In the genomic region with DNA sequence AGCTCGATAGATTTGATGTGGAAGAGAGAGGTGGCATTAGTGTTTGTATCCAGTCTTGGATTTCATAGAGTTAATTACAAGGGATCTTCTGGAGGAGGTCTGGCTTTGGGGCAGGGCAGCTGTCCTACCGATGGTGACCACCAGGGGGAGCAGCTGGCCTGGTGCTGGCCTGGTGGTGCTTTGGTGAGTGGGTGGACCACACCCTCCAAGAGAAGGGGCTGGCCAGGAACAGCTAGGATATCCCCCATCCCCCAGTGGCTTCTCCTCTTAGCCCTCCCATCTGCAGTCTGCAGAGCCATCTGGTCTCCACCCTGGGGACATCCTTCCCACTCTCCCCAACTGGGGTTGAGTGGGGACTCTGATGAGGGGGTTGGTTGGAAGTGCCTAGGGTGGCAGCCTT, we compare ENCODE assay signal across 8 mouse cellular contexts. TPM values are rescaled to one million over a fixed set of nuclear protein-coding genes. Genes with fewer than 3 reads are reported as not detected.
A peak's percentile ranks its signal among the peaks of the same experiment; 100 is the strongest.
DNase-seq lines count a peak whose midpoint lies in the region; ATAC-seq and TF ChIP-seq lines count a peak whose summit lies in the region.

Gene Lgi4 (plus strand): TSS at position 235 of the 400 bp plus-strand sequence.

- TF ChIP-seq POLR2A in bone marrow macrophage, adult 2 months (IDR thresholded peaks at IDR 0.05; ENCODE audit: borderline replicate concordance, low read depth, low read length): no peak
- TF ChIP-seq POLR2A in testis, adult 2 months (IDR thresholded peaks at IDR 0.05; ENCODE audit: control insufficient read depth, low read depth, low read length): no peak

- peak; percentile 77 to 83 for DNase-seq in CD8-positive naive resting alpha-beta T cell, adult 2 months (ENCODE audit: low read depth in 2 of 2, low spot score in 2 of 2)
- DNase-seq in heart, postnatal 0 days (ENCODE audit: low spot score): peak; percentile 46
- peak; percentile 86 for DNase-seq in kidney, postnatal 14 days
- DNase-seq in liver, embryonic 11.5 days (ENCODE audit: low spot score): peak; percentile 84

- no peak within 1 kb of the TSS for H3K4me3 ChIP-seq in bone marrow macrophage, adult 2 months (ENCODE audit: insufficient read depth, low read length)
- H3K4me3 ChIP-seq in heart, postnatal 0 days (ENCODE audit: low read depth, low read length): no peak within 1 kb of the TSS
- no peak within 1 kb of the TSS for H3K4me3 ChIP-seq in liver, embryonic 11.5 days (ENCODE audit: low read depth, low read length)
- no peak within 1 kb of the TSS for H3K4me3 ChIP-seq in neural tube, embryonic 12.5 days
- no peak within 1 kb of the TSS for H3K4me3 ChIP-seq in testis, adult 2 months (ENCODE audit: control insufficient read depth, low read depth, low read length)

- peak; percentile 75; the same call in 1 of the 2 replicates for ATAC-seq in erythroid progenitor cell, adult 5-6 weeks (replicated peaks; ENCODE audit: low FRiP score, poor library complexity, severe bottlenecking)
- no peak for ATAC-seq in heart, postnatal 0 days (ENCODE audit: insufficient read depth, low read depth)
- peak; percentile 43 for ATAC-seq in liver, embryonic 11.5 days (replicated peaks; ENCODE audit: low FRiP score)
- ATAC-seq in neural tube, embryonic 12.5 days (ENCODE audit: low FRiP score, low read depth): peak; percentile 81

- H3K27me3 ChIP-seq in heart, postnatal 0 days (ENCODE audit: control insufficient read depth, insufficient read depth, low read length): no peaks in the 10 kb centered on the region
- H3K27me3 ChIP-seq in liver, embryonic 11.5 days (replicated peaks; ENCODE audit: control insufficient read depth, insufficient read depth, low read length): peaks cover 5% of the 10 kb centered on the region; the same call in 1 of the 2 replicates
- H3K27me3 ChIP-seq in neural tube, embryonic 12.5 days (replicated peaks): peaks cover 7% of the 10 kb centered on the region
- no peaks in the 10 kb centered on the region for H3K27me3 ChIP-seq in testis, adult 2 months (ENCODE audit: control insufficient read depth, insufficient read depth, low read length)

- TF ChIP-seq CTCF in bone marrow macrophage, adult 2 months (IDR thresholded peaks at IDR 0.05; ENCODE audit: low read depth, low read length): peak; percentile 99
- TF ChIP-seq CTCF in heart, postnatal 0 days (IDR thresholded peaks at IDR 0.05; ENCODE audit: low read depth): peak; percentile 94
- TF ChIP-seq CTCF in testis, adult 2 months (IDR thresholded peaks at IDR 0.05; ENCODE audit: control insufficient read depth, insufficient read depth, insufficient replicate concordance, low read depth, low read length): peak; percentile 99

- no peak within 1 kb of the TSS for H3K4me2 ChIP-seq in heart, postnatal 0 days (ENCODE audit: low read depth, low read length)
- H3K4me2 ChIP-seq in liver, embryonic 11.5 days: no peak within 1 kb of the TSS
- peak within 1 kb of the TSS; percentile 33; the same call in 1 of the 2 replicates for H3K4me2 ChIP-seq in neural tube, embryonic 12.5 days (replicated peaks)

- H3K9me3 ChIP-seq in heart, postnatal 0 days (replicated peaks; ENCODE audit: control insufficient read depth, low read length): no peaks in the 10 kb centered on the region
- no peaks in the 10 kb centered on the region for H3K9me3 ChIP-seq in liver, embryonic 11.5 days (ENCODE audit: control insufficient read depth, low read length)
- H3K9me3 ChIP-seq in neural tube, embryonic 12.5 days: no peaks in the 10 kb centered on the region

- peaks cover 3% of the 10 kb centered on the region for H3K4me1 ChIP-seq in bone marrow macrophage, adult 2 months (ENCODE audit: control insufficient read depth, insufficient read depth, low read length)
- H3K4me1 ChIP-seq in heart, postnatal 0 days (ENCODE audit: control insufficient read depth, insufficient read depth): no peaks in the 10 kb centered on the region
- H3K4me1 ChIP-seq in liver, embryonic 11.5 days (replicated peaks; ENCODE audit: control insufficient read depth, insufficient read depth, low read length): peaks cover 6% of the 10 kb centered on the region
- H3K4me1 ChIP-seq in neural tube, embryonic 12.5 days: peaks cover 9% of the 10 kb centered on the region
- peaks cover 6% of the 10 kb centered on the region for H3K4me1 ChIP-seq in testis, adult 2 months (ENCODE audit: control insufficient read depth, insufficient read depth, low read length)

- WGBS in heart, postnatal 0 days: 6% methylated on average over 2 of the region's 2 CpGs
- WGBS in liver, embryonic 11.5 days: 2% methylated on average over 2 of the region's 2 CpGs
- 9% methylated on average over 2 of the region's 2 CpGs for WGBS in neural tube, embryonic 12.5 days

- H3K9ac ChIP-seq in heart, postnatal 0 days (replicated peaks; ENCODE audit: low read depth, low read length): no peak within 1 kb of the TSS
- H3K9ac ChIP-seq in liver, embryonic 11.5 days (ENCODE audit: low read depth, low read length): no peak within 1 kb of the TSS
- peak within 1 kb of the TSS; percentile 21; the same call in 1 of the 2 replicates for H3K9ac ChIP-seq in neural tube, embryonic 12.5 days

- H3K36me3 ChIP-seq in heart, postnatal 0 days (replicated peaks; ENCODE audit: control insufficient read depth, insufficient read depth, low read length): no peaks in the 10 kb centered on the region
- H3K36me3 ChIP-seq in liver, embryonic 11.5 days (ENCODE audit: control insufficient read depth, insufficient read depth, low read length): no peaks in the 10 kb centered on the region
- no peaks in the 10 kb centered on the region for H3K36me3 ChIP-seq in neural tube, embryonic 12.5 days
- H3K36me3 ChIP-seq in testis, adult 2 months (ENCODE audit: control insufficient read depth, insufficient read depth, low read length): no peaks in the 10 kb centered on the region

- no peak for TF ChIP-seq EP300 in heart, postnatal 0 days (IDR thresholded peaks at IDR 0.05; ENCODE audit: low read depth)

- no peak within 1 kb of the TSS for H3K27ac ChIP-seq in bone marrow macrophage, adult 2 months (ENCODE audit: insufficient read depth, low read depth, low read length)
- H3K27ac ChIP-seq in heart, postnatal 0 days (ENCODE audit: low read depth): no peak within 1 kb of the TSS
- H3K27ac ChIP-seq in liver, embryonic 11.5 days (ENCODE audit: low read depth, low read length): no peak within 1 kb of the TSS
- no peak within 1 kb of the TSS for H3K27ac ChIP-seq in neural tube, embryonic 12.5 days
- peak within 1 kb of the TSS; percentile 63; the same call in 1 of the 2 replicates for H3K27ac ChIP-seq in testis, adult 2 months (ENCODE audit: control insufficient read depth, insufficient read depth, low read depth, low read length)

RNA-seq across cellular contexts. Expression of gene Lgi4, which starts in this region (rescaled TPM):
- polyA plus RNA-seq in bone marrow macrophage, adult 2 months (2012; ENCODE audit: insufficient read depth, insufficient read length, missing spikeins): 0.27 and 0.78 TPM in 2 replicates
- not detected in 2 replicates for total RNA-seq in erythroid progenitor cell, adult 5-6 weeks (2015; ENCODE audit: low replicate concordance)
- 0.51 TPM in 1 of 2 replicates, not detected in the other for total RNA-seq in erythroid progenitor cell, adult 5-6 weeks (2017; ENCODE audit: low replicate concordance)
- 0.27 and 2.7 TPM in 2 replicates for total RNA-seq in heart, postnatal 0 days (2014; rRNA removed; ENCODE audit: low replicate concordance)
- polyA plus RNA-seq in heart, postnatal 0 days (2015; fragmentation: Nextera tagmentation; extraction: Ambion mirVana): 0.08 and 0.19 TPM in 2 replicates
- polyA plus RNA-seq in liver, embryonic 11.5 days (2014; fragmentation: Nextera tagmentation; extraction: Ambion mirVana): 0.30 and 0.45 TPM in 2 replicates
- polyA plus RNA-seq in neural tube, embryonic 12.5 days (2016; fragmentation: Nextera tagmentation; extraction: Ambion mirVana): 4.7 and 6.1 TPM in 2 replicates
- polyA plus RNA-seq in testis, adult 2 months (2012; rRNA removed): 2.0 TPM in 2 replicates

Comparison
In these comparisons a context has a peak if more than half of its experiments do, and no peak if none do; other contexts are left out.
1. Peak in ATAC-seq in erythroid progenitor cell, adult 5-6 weeks; RNA of the gene not detected or under 1 TPM.
2. Peak in DNase-seq and ATAC-seq in liver, embryonic 11.5 days; RNA of the gene not detected or under 1 TPM.